Mouse (Mus musculus): ENCODE results near the gene Sh3bp4. TPM values are rescaled to one million over a fixed set of nuclear protein-coding genes. Genes with fewer than 3 reads are reported as not detected.

Sh3bp4 gene
- polyA plus RNA-seq, 1 experiment from 2014 or later: 1.2 TPM

DNA sequence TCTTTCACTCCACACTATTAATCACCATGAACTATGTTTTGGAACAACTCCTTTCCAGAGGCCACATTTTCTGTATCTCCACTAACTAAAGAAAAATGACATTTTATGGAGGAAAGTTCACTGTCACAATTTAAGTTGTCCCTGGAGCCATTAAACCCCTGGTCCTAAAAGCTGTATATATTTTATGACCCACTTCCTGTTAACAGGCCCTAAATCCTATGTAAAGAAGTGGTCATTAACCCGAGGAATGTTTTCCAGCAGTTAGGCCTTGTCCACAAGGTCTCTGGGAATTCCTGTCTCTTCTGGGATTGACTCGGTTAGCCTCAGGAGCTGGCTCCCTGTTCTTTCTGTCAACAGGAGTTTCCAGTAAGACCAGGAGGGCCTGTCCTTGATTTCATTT, 30.4 kb upstream of the Sh3bp4 start:
- H3K27me3 ChIP-seq (ENCODE audit: control insufficient read depth, insufficient read depth, low read depth, low read length): no peaks in the 10 kb centered on the region
- no peaks in the 10 kb centered on the region for H3K9me3 ChIP-seq (replicated peaks; ENCODE audit: control insufficient read depth, low read length)
- no peak for ATAC-seq (ENCODE audit: low read depth)
- H3K9ac ChIP-seq (ENCODE audit: low read depth, low read length): no peak overlapping the region
- WGBS (ENCODE audit: insufficient replicate concordance): 42% methylated on average over 2 of the region's 2 CpGs
- H3K4me3 ChIP-seq (ENCODE audit: low read depth, low read length): no peak overlapping the region
- no peak overlapping the region for H3K27ac ChIP-seq (ENCODE audit: low read length)
- H3K4me2 ChIP-seq (ENCODE audit: low read depth, low read length): no peak overlapping the region
- H3K36me3 ChIP-seq (ENCODE audit: control insufficient read depth, insufficient read depth): no peaks in the 10 kb centered on the region
- H3K4me1 ChIP-seq (ENCODE audit: control insufficient read depth, low read depth, low read length): no peaks in the 10 kb centered on the region

DNA sequence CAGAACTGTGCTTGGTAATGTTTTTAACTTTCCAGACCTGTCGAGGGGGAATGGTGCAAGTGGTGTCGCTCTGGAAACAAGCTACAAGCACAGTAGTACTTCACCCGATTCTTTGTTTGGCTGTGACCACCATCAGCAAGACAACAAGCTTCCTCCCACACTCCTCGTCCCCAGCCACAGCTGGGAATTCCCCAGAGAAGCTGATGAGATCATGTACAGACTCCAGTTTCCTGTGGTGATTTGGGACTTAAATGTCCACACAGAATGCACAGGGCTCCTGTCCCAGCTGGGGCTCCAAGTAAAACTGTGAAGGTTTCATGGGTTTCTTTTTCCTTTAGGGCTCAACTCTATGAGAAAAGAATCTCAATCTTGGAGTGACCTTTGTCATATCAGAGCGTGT, 28.9 kb upstream of the Sh3bp4 start:
- Histone ChIP-seq H3K4me3 (ENCODE audit: low read depth, low read length) (no peak overlapping the region), H3K27ac (ENCODE audit: low read length) (no peak overlapping the region), H3K4me1 (ENCODE audit: control insufficient read depth, low read depth, low read length) (no peaks in the 10 kb centered on the region), H3K27me3 (ENCODE audit: control insufficient read depth, insufficient read depth, low read depth, low read length) (no peaks in the 10 kb centered on the region), H3K9ac (ENCODE audit: low read depth, low read length) (no peak overlapping the region), H3K36me3 (ENCODE audit: control insufficient read depth, insufficient read depth) (no peaks in the 10 kb centered on the region), H3K9me3 (replicated peaks; ENCODE audit: control insufficient read depth, low read length) (no peaks in the 10 kb centered on the region), H3K4me2 (ENCODE audit: low read depth, low read length) (no peak overlapping the region)
- no peak for ATAC-seq (ENCODE audit: low read depth)
- WGBS (ENCODE audit: insufficient replicate concordance): 42% methylated on average over 5 of the region's 5 CpGs

DNA sequence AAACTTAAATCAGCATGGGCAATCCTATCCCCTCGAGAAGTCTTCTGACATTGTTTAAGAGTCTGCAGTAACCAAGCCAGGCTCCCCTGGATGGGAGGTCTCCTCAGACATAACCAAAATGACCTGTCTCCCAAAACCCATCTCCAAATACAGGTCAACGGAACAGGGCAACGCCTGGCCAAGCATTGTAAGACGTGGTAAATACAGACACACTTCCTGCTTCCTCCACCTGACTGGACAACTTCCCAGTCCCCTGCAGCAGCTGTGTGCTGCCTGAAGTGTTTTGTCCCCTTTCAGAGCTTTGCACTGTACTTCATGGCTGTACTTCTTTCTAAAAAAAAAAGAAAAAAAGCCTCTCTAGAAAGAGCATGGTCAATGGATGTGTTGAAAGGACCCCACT, 28.1 kb upstream of the Sh3bp4 start:
- H3K27ac ChIP-seq (ENCODE audit: low read length): no peak overlapping the region
- H3K27me3 ChIP-seq (ENCODE audit: control insufficient read depth, insufficient read depth, low read depth, low read length): no peaks in the 10 kb centered on the region
- H3K9me3 ChIP-seq (replicated peaks; ENCODE audit: control insufficient read depth, low read length): no peaks in the 10 kb centered on the region
- H3K4me1 ChIP-seq (ENCODE audit: control insufficient read depth, low read depth, low read length): no peaks in the 10 kb centered on the region
- ATAC-seq (ENCODE audit: low read depth): no peak
- H3K9ac ChIP-seq (ENCODE audit: low read depth, low read length): no peak overlapping the region
- 43% methylated on average over 4 of the region's 4 CpGs for WGBS (ENCODE audit: insufficient replicate concordance)
- no peak overlapping the region for H3K4me2 ChIP-seq (ENCODE audit: low read depth, low read length)
- no peaks in the 10 kb centered on the region for H3K36me3 ChIP-seq (ENCODE audit: control insufficient read depth, insufficient read depth)
- no peak overlapping the region for H3K4me3 ChIP-seq (ENCODE audit: low read depth, low read length)

DNA sequence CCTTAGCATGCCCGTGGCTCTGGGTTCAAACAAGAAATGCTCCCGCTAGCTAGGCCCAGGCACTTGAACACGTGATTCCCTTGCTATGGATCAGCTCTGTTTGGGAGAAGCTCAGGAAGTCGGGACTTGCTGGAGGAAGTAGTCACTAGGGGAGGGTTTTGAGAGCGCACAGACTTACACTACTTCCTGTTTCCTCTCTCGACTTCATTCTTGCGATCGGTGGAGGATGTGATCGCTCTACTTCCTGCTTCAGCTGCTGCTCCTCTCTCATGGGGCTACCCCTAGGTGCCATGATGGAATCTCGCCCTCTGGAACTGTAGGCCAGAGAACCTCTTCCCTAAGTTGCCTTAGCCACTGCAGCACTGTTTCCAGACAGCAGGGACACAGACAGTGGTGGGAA, 27.3 kb upstream of the Sh3bp4 start:
- 54% methylated on average over 10 of the region's 10 CpGs for WGBS (ENCODE audit: insufficient replicate concordance)
- H3K27me3 ChIP-seq (ENCODE audit: control insufficient read depth, insufficient read depth, low read depth, low read length): no peaks in the 10 kb centered on the region
- no peak overlapping the region for H3K4me2 ChIP-seq (ENCODE audit: low read depth, low read length)
- no peaks in the 10 kb centered on the region for H3K9me3 ChIP-seq (replicated peaks; ENCODE audit: control insufficient read depth, low read length)
- no peak for ATAC-seq (ENCODE audit: low read depth)
- no peaks in the 10 kb centered on the region for H3K36me3 ChIP-seq (ENCODE audit: control insufficient read depth, insufficient read depth)
- no peak overlapping the region for H3K4me3 ChIP-seq (ENCODE audit: low read depth, low read length)
- no peak overlapping the region for H3K9ac ChIP-seq (ENCODE audit: low read depth, low read length)
- H3K4me1 ChIP-seq (ENCODE audit: control insufficient read depth, low read depth, low read length): no peaks in the 10 kb centered on the region
- H3K27ac ChIP-seq (ENCODE audit: low read length): no peak overlapping the region

- WGBS (ENCODE audit: insufficient replicate concordance): 77% methylated on average over 8 of the region's 8 CpGs
- Histone ChIP-seq H3K9ac (ENCODE audit: low read depth, low read length) (no peak overlapping the region), H3K9me3 (replicated peaks; ENCODE audit: control insufficient read depth, low read length) (no peaks in the 10 kb centered on the region), H3K27ac (ENCODE audit: low read length) (no peak overlapping the region), H3K4me2 (ENCODE audit: low read depth, low read length) (no peak overlapping the region), H3K27me3 (ENCODE audit: control insufficient read depth, insufficient read depth, low read depth, low read length) (no peaks in the 10 kb centered on the region), H3K4me1 (ENCODE audit: control insufficient read depth, low read depth, low read length) (no peaks in the 10 kb centered on the region), H3K36me3 (ENCODE audit: control insufficient read depth, insufficient read depth) (no peaks in the 10 kb centered on the region), H3K4me3 (ENCODE audit: low read depth, low read length) (no peak overlapping the region)
- no peak for ATAC-seq (ENCODE audit: low read depth)
Observed at GRCm38 (mm10) chr1:89045403-89045802, 24.8 kb upstream of the Sh3bp4 start.

DNA sequence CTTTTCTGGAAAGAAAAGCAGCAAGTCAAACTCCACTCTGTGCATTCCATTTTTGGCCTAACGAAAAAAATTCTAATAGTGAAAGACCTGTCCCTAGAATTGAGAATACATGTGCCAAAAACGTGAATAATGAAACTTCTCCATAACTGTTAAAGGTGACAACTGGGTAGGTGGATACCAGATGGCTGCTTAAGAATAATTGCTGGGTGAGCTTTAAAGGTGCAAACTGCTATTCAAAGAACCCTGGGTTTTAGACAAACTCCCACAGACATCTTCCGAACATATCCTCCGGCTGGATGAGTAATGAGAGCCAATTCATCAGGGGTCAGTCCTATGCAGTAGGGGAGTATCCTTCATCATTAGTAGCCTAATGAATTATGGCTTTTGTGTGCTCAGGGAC, 20.7 kb upstream of the Sh3bp4 start:
- Histone ChIP-seq H3K36me3 (ENCODE audit: control insufficient read depth, insufficient read depth) (no peaks in the 10 kb centered on the region), H3K27me3 (ENCODE audit: control insufficient read depth, insufficient read depth, low read depth, low read length) (no peaks in the 10 kb centered on the region), H3K9me3 (replicated peaks; ENCODE audit: control insufficient read depth, low read length) (no peaks in the 10 kb centered on the region), H3K27ac (ENCODE audit: low read length) (no peak overlapping the region), H3K4me2 (ENCODE audit: low read depth, low read length) (no peak overlapping the region), H3K4me3 (ENCODE audit: low read depth, low read length) (no peak overlapping the region), H3K4me1 (ENCODE audit: control insufficient read depth, low read depth, low read length) (no peaks in the 10 kb centered on the region), H3K9ac (ENCODE audit: low read depth, low read length) (no peak overlapping the region)
- ATAC-seq (ENCODE audit: low read depth): no peak
- WGBS (ENCODE audit: insufficient replicate concordance): 64% methylated on average over 4 of the region's 4 CpGs

DNA sequence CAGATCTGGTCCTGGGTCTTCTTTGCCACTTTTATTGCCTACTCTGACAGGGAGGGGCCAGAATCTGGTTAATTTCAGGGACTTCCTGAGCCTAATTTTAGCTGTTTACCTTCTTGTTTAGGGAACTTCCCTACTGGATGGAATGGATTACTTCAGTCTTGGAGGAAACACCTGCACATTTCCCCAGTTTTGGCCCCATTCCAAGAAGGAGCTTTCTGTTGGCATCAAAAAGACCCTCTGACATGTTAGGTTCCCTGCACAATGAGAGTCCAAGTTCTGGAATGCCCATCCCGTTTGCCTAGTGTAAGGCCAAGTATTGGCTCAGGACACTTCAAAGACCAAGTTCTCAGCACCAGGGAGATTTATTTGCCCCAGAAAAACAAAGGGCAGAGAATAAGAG, 14.0 kb upstream of the Sh3bp4 start:
- Histone ChIP-seq H3K4me2 (ENCODE audit: low read depth, low read length) (no peak overlapping the region), H3K36me3 (ENCODE audit: control insufficient read depth, insufficient read depth) (no peaks in the 10 kb centered on the region), H3K27ac (ENCODE audit: low read length) (no peak overlapping the region), H3K9me3 (replicated peaks; ENCODE audit: control insufficient read depth, low read length) (no peaks in the 10 kb centered on the region), H3K4me3 (ENCODE audit: low read depth, low read length) (no peak overlapping the region), H3K27me3 (ENCODE audit: control insufficient read depth, insufficient read depth, low read depth, low read length) (no peaks in the 10 kb centered on the region), H3K4me1 (ENCODE audit: control insufficient read depth, low read depth, low read length) (no peaks in the 10 kb centered on the region), H3K9ac (ENCODE audit: low read depth, low read length) (no peak overlapping the region)
- WGBS (ENCODE audit: insufficient replicate concordance): 40% methylated on average over 1 of the region's 1 CpGs
- ATAC-seq (ENCODE audit: low read depth): no peak

- Histone ChIP-seq H3K4me1 (ENCODE audit: control insufficient read depth, low read depth, low read length) (no peaks in the 10 kb centered on the region), H3K36me3 (ENCODE audit: control insufficient read depth, insufficient read depth) (no peaks in the 10 kb centered on the region), H3K4me3 (ENCODE audit: low read depth, low read length) (no peak overlapping the region), H3K9ac (ENCODE audit: low read depth, low read length) (no peak overlapping the region), H3K27ac (ENCODE audit: low read length) (no peak overlapping the region), H3K4me2 (ENCODE audit: low read depth, low read length) (no peak overlapping the region), H3K9me3 (replicated peaks; ENCODE audit: control insufficient read depth, low read length) (no peaks in the 10 kb centered on the region), H3K27me3 (ENCODE audit: control insufficient read depth, insufficient read depth, low read depth, low read length) (no peaks in the 10 kb centered on the region)
- 51% methylated on average over 3 of the region's 3 CpGs for WGBS (ENCODE audit: insufficient replicate concordance)
- no peak for ATAC-seq (ENCODE audit: low read depth)
Observed at GRCm38 (mm10) chr1:89057430-89057829, 12.8 kb upstream of the Sh3bp4 start.

- H3K36me3 ChIP-seq (ENCODE audit: control insufficient read depth, insufficient read depth): no peaks in the 10 kb centered on the region
- no peaks in the 10 kb centered on the region for H3K4me1 ChIP-seq (ENCODE audit: control insufficient read depth, low read depth, low read length)
- no peaks in the 10 kb centered on the region for H3K27me3 ChIP-seq (ENCODE audit: control insufficient read depth, insufficient read depth, low read depth, low read length)
- 70% methylated on average over 1 of the region's 1 CpGs for WGBS (ENCODE audit: insufficient replicate concordance)
- no peak overlapping the region for H3K4me3 ChIP-seq (ENCODE audit: low read depth, low read length)
- no peak overlapping the region for H3K27ac ChIP-seq (ENCODE audit: low read length)
- no peak for ATAC-seq (ENCODE audit: low read depth)
- no peak overlapping the region for H3K4me2 ChIP-seq (ENCODE audit: low read depth, low read length)
- no peak overlapping the region for H3K9ac ChIP-seq (ENCODE audit: low read depth, low read length)
- H3K9me3 ChIP-seq (replicated peaks; ENCODE audit: control insufficient read depth, low read length): no peaks in the 10 kb centered on the region
Observed at GRCm38 (mm10) chr1:89058011-89058410, 12.2 kb upstream of the Sh3bp4 start.

DNA sequence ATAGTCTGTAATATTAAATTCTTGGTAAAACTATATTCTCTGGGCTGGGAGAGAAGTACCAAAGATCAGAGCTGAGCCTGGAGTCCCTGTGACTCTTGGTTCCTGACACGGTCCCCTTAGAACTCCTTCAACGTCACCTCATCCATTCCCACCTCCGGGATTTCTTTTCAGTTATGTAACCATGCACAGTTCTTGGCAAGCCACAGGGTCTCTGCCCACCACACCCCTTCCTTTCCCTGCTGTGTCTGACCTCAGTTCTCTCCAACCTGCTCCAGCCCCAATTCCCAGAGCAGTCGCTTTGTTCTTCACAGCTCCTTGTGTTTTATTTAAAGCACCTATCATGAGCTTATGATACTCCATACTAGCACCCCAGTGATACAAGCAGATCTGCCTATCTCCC, 7.2 kb upstream of the Sh3bp4 start:
- no peaks in the 10 kb centered on the region for H3K36me3 ChIP-seq (ENCODE audit: control insufficient read depth, insufficient read depth)
- ATAC-seq (ENCODE audit: low read depth): no peak
- 61% methylated on average over 4 of the region's 4 CpGs for WGBS (ENCODE audit: insufficient replicate concordance)
- H3K27me3 ChIP-seq (ENCODE audit: control insufficient read depth, insufficient read depth, low read depth, low read length): no peaks in the 10 kb centered on the region
- H3K27ac ChIP-seq (ENCODE audit: low read length): no peak overlapping the region
- no peaks in the 10 kb centered on the region for H3K4me1 ChIP-seq (ENCODE audit: control insufficient read depth, low read depth, low read length)
- H3K4me3 ChIP-seq (ENCODE audit: low read depth, low read length): no peak overlapping the region
- no peak overlapping the region for H3K4me2 ChIP-seq (ENCODE audit: low read depth, low read length)
- H3K9me3 ChIP-seq (replicated peaks; ENCODE audit: control insufficient read depth, low read length): no peaks in the 10 kb centered on the region
- H3K9ac ChIP-seq (ENCODE audit: low read depth, low read length): no peak overlapping the region
